Mouse (Mus musculus) lung, adult 2 months (tissue): Measurements from ENCODE around the gene Vps18. TPM values are rescaled to one million over a fixed set of nuclear protein-coding genes. Genes with fewer than 3 reads are reported as not detected.

Experiments
- DNase-seq: peaks from one replicate; pipeline ENCODE4 v3.0.0; 2022
- H3K4me1 ChIP-seq: fragments of 200-500 bp; 2 replicates; pipeline ENCODE4 v1.6.1; 2011; ENCODE audit warnings: low read length; ENCODE audit not compliant: control insufficient read depth, insufficient read depth
- H3K4me3 ChIP-seq: fragments of 200-500 bp; replicated peaks from 2 replicates; pipeline ENCODE3; 2011; ENCODE audit warnings: low read depth, mild to moderate bottlenecking, control low read depth, low read length; ENCODE audit errors: extremely low read depth
- CTCF ChIP-seq: fragments of 200-500 bp; IDR thresholded peaks from 2 replicates; pipeline ENCODE4 v1.5.1; 2011; ENCODE audit warnings: mild to moderate bottlenecking, low read length, control low read depth; ENCODE audit not compliant: insufficient read depth
- POLR2A ChIP-seq: fragments of 200-500 bp; IDR thresholded peaks from 2 replicates; pipeline ENCODE4 v1.6.1; 2011; ENCODE audit warnings: low read depth, mild to moderate bottlenecking, control low read depth, low read length, borderline replicate concordance; ENCODE audit errors: extremely low read depth
- WGBS: fragments of 180-500 bp; shearing (Covaris S2); methylation state at CpG from one replicate; pipeline ENCODE4 v1.1.7; 2018; 5-methylcytosine and 5-hydroxymethylcytosine counted together
- polyA plus RNA-seq: library from polyadenylated mRNA; depleted of rRNA; stranded (reverse); fragments of >200 nt; gene quantifications from 2 replicates; pipeline ENCODE4 v1.2.3, GENCODE M21; 2012

Gene Vps18
- polyA plus RNA-seq, 1 experiment: 25.9 TPM

GRCm38 (mm10) chr2:119298839-119299238 is 10.3 kb downstream of the Vps18 start:
- 80% methylated on average over 2 of the region's 2 CpGs for WGBS
- Histone ChIP-seq H3K4me3 (no peak overlapping the region), H3K4me1 (peaks cover 14% of the 10 kb centered on the region)
- no peak for TF ChIP-seq POLR2A
- no peak for TF ChIP-seq CTCF
- no peak for DNase-seq

- peak; percentile 78 for DNase-seq
These were observed 11.7 kb downstream of the Vps18 start for GRCm38 (mm10) chr2:119299981-119300818.

GRCm38 (mm10) chr2:119300819-119301493 is 12.4 kb downstream of the Vps18 start:
- 24% methylated on average over 7 of the region's 7 CpGs for WGBS
- no peak for DNase-seq
- H3K4me1 ChIP-seq: peaks cover 14% of the 10 kb centered on the region
- TF ChIP-seq POLR2A (peak; percentile 29; the same call in 1 of the 2 replicates), CTCF (no peak)
- peak overlapping the region; percentile 48 for H3K4me3 ChIP-seq

More at GRCm38 (mm10) chr2:119299981-119300818, 11.7 kb downstream of the Vps18 start:
- Histone ChIP-seq H3K4me3 (peak overlapping the region; percentile 48), H3K4me1 (peaks cover 14% of the 10 kb centered on the region)
- 5% methylated on average over 15 of the region's 15 CpGs for WGBS
- TF ChIP-seq POLR2A (peak; percentile 78; the same call in 1 of the 2 replicates), CTCF (peak; percentile 76)

GRCm38 (mm10) chr2:119302876-119303275 is 14.3 kb downstream of the Vps18 start:
- 45% methylated on average over 6 of the region's 6 CpGs for WGBS
- no peak for DNase-seq

GRCm38 (mm10) chr2:119304391-119304790 is 15.9 kb downstream of the Vps18 start:
- 45% methylated on average over 3 of the region's 3 CpGs for WGBS
- TF ChIP-seq CTCF (no peak), POLR2A (no peak)
- H3K4me1 ChIP-seq: peaks cover 9% of the 10 kb centered on the region; the same call in 1 of the 2 replicates
- no peak overlapping the region for H3K4me3 ChIP-seq
- DNase-seq: no peak

More at GRCm38 (mm10) chr2:119302876-119303275, 14.3 kb downstream of the Vps18 start:
- TF ChIP-seq CTCF (no peak), POLR2A (no peak)
- Histone ChIP-seq H3K4me1 (peaks cover 14% of the 10 kb centered on the region), H3K4me3 (no peak overlapping the region)

GRCm38 (mm10) chr2:119304798-119305208 is 16.3 kb downstream of the Vps18 start:
- WGBS: 30% methylated on average over 3 of the region's 3 CpGs
- peaks cover 9% of the 10 kb centered on the region; the same call in 1 of the 2 replicates for H3K4me1 ChIP-seq
- no peak for DNase-seq
- no peak for TF ChIP-seq POLR2A
- TF ChIP-seq CTCF: no peak
- H3K4me3 ChIP-seq: no peak overlapping the region

GRCm38 (mm10) chr2:119311544-119311943 is 23.0 kb downstream of the Vps18 start:
- no peak for DNase-seq

GRCm38 (mm10) chr2:119312380-119312958 is 23.9 kb downstream of the Vps18 start:
- no peak for DNase-seq
- H3K4me3 ChIP-seq: no peak overlapping the region
- peaks cover 15% of the 10 kb centered on the region for H3K4me1 ChIP-seq
- TF ChIP-seq CTCF (no peak), POLR2A (no peak)
- 84% methylated on average over 2 of the region's 2 CpGs for WGBS

More at GRCm38 (mm10) chr2:119311544-119311943, 23.0 kb downstream of the Vps18 start:
- peaks cover 15% of the 10 kb centered on the region for H3K4me1 ChIP-seq
- WGBS: 35% methylated on average over 12 of the region's 12 CpGs
- H3K4me3 ChIP-seq: no peak overlapping the region
- TF ChIP-seq CTCF (no peak), POLR2A (0 out of 2 replicates have a peak, but pooled peaks have one; percentile 12)
